In the genomic region with DNA sequence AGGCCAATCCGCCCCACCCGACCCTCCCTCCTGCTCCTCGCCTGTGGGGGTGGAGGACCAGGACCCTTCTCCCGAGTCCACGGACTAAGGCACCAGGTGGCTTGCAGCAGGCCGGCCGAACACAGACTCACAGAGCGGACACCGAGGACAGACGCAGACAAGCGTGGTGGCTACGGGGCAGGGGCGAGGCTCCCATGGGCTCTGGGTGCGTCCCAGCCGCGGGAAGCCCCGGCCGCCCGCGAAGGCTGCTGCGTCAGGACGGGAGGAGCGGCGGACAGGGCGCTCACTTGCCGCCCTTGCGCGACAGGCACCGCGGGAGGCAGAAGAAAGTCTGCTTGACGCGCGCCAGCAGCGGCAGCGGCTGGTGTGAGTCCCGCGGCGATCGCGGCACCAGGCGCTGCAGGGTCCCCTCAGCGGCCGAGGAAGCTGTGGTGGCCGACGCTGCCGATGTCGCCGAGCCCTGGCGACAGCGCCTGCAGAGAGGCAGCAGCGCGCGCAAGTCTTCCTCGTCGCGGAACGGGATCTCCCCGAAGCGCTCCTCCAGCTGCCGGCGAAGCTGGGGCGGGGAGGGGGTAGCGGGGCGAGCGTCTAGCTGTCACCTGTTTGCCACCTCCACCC, we compare ENCODE assay signal across 10 mouse cellular contexts. TPM values are rescaled to one million over a fixed set of nuclear protein-coding genes. Genes with fewer than 3 reads are reported as not detected.
DNase-seq lines count a peak whose midpoint lies in the region; ATAC-seq and TF ChIP-seq lines count a peak whose summit lies in the region.
"Had no signal": no experiment of that assay in that cellular context is flagged by ENCODE, and none has a peak within 500 bp of the region (broad histone marks: within the 10 kb centered on the region; RNA-seq: fewer than 3 reads in every experiment).

No protein-coding gene starts in this region.

- H3K9me3 ChIP-seq in CH12.LX (replicated peaks; ENCODE audit: low read length) = no peaks in the 10 kb centered on the region
- H3K9me3 ChIP-seq in forebrain, embryonic 12.5 days = no peaks in the 10 kb centered on the region
- H3K9me3 ChIP-seq in liver, embryonic 15.5 days (replicated peaks) = no peaks in the 10 kb centered on the region

- peak overlapping the region; percentile 66 for H3K4me3 ChIP-seq in gastrocnemius, adult 2 months
- H3K4me3 ChIP-seq in CH12.LX (replicated peaks in 1 of 3; ENCODE audit: low read depth in 2 of 3, low read length in 2 of 3, poor library complexity in 1 of 3) = no peak overlapping the region
- peak overlapping the region; percentile 47 for H3K4me3 ChIP-seq in forebrain, embryonic 12.5 days (replicated peaks)
- H3K4me3 ChIP-seq in liver, embryonic 15.5 days (replicated peaks) = peak overlapping the region; percentile 15; the same call in 1 of the 2 replicates

- dilution Hi-C loops in CH12.LX (cut with MboI; ENCODE audit: extremely low pct_ligation_motif_present, extremely low pct_unique_long_range_greater_than_20kb, low sequenced_read_pairs) = no loop called here

- TF ChIP-seq CTCF in gastrocnemius, adult 2 months (IDR thresholded peaks at IDR 0.05) = no peak
- TF ChIP-seq CTCF in CH12.LX (conservative IDR thresholded peaks at IDR 0.05 in 1 of 2, IDR thresholded peaks at IDR 0.05 in 1 of 2; ENCODE audit: low read depth in 2 of 2, low read length in 2 of 2) = no peak

- intact Hi-C loops in gastrocnemius, adult 2 months (cut with DNase I) = no loop called here

- WGBS in forebrain, embryonic 12.5 days = under 1% methylated on average over 65 of the region's 65 CpGs
- under 1% methylated on average over 63 of the region's 65 CpGs for WGBS in liver, embryonic 15.5 days (ENCODE audit: insufficient replicate concordance)

- in situ Hi-C loops in CH12.LX (cut with MboI; ENCODE audit: low pct_ligation_motif_present, low pct_unique_long_range_greater_than_20kb, low sequenced_read_pairs) = no loop called here

- H3K27me3 ChIP-seq in CH12.LX (replicated peaks) = peaks cover 92% of the 10 kb centered on the region
- peaks cover 90% of the 10 kb centered on the region for H3K27me3 ChIP-seq in forebrain, embryonic 12.5 days
- peaks cover 85% of the 10 kb centered on the region for H3K27me3 ChIP-seq in liver, embryonic 15.5 days

- H3K36me3 ChIP-seq in CH12.LX (replicated peaks in 1 of 2; ENCODE audit: control insufficient read depth in 1 of 2, insufficient read depth in 1 of 2, low read length in 1 of 2) = no peaks in the 10 kb centered on the region
- no peaks in the 10 kb centered on the region for H3K36me3 ChIP-seq in forebrain, embryonic 12.5 days (replicated peaks)
- H3K36me3 ChIP-seq in liver, embryonic 15.5 days (replicated peaks) = no peaks in the 10 kb centered on the region

- H3K27ac ChIP-seq in gastrocnemius, adult 2 months = no peak overlapping the region
- H3K27ac ChIP-seq in CH12.LX (ENCODE audit: insufficient read depth, low read depth) = no peak overlapping the region
- no peak overlapping the region for H3K27ac ChIP-seq in forebrain, embryonic 12.5 days
- H3K27ac ChIP-seq in liver, embryonic 15.5 days (replicated peaks) = no peak overlapping the region

- no peak for TF ChIP-seq POLR2A in CH12.LX (IDR thresholded peaks at IDR 0.05; ENCODE audit: low read depth, low read length)

- no peak for TF ChIP-seq EP300 in CH12.LX (IDR thresholded peaks at IDR 0.05; ENCODE audit: low read length)

- ATAC-seq in forebrain, embryonic 12.5 days (ENCODE audit: low FRiP score) = 0 out of 2 replicates have a peak, but pooled peaks have one; percentile 33
- no peak for ATAC-seq in liver, embryonic 15.5 days (ENCODE audit: insufficient read depth)

- TF ChIP-seq RAD21 in CH12.LX (IDR thresholded peaks at IDR 0.05; ENCODE audit: low read depth, low read length) = no peak

- peaks cover 0 to 15% of the 10 kb centered on the region in 2 experiments; a peak in 2 of 4 replicates for H3K4me1 ChIP-seq in CH12.LX (ENCODE audit: control insufficient read depth in 1 of 2, insufficient read depth in 2 of 2)
- H3K4me1 ChIP-seq in forebrain, embryonic 12.5 days = peaks cover 20% of the 10 kb centered on the region
- H3K4me1 ChIP-seq in liver, embryonic 15.5 days (replicated peaks) = no peaks in the 10 kb centered on the region

- H3K79me2 ChIP-seq in CH12.LX (replicated peaks; ENCODE audit: control insufficient read depth, extremely low read depth, insufficient read depth, poor library complexity, severe bottlenecking) = no peaks in the 10 kb centered on the region

- 0 out of 2 replicates have a peak overlapping the region, but pooled peaks have one; percentile 24 for H3K4me2 ChIP-seq in CH12.LX (ENCODE audit: insufficient read depth, low read depth, poor library complexity, severe bottlenecking)
- H3K4me2 ChIP-seq in forebrain, embryonic 12.5 days = peak overlapping the region; percentile 84
- peak overlapping the region; percentile 39 for H3K4me2 ChIP-seq in liver, embryonic 15.5 days

- DNase-seq in gastrocnemius, adult 2 months = no peak
- DNase-seq in gastrocnemius, postnatal 4 days (ENCODE audit: low spot score in 2 of 2) = no peak
- no peak for DNase-seq in CH12.LX (ENCODE audit: extremely low read depth)
- no peak for DNase-seq in MN1 (ENCODE audit: low spot score)
- no peak for DNase-seq in urinary bladder, postnatal 36 days (ENCODE audit: low spot score in 2 of 2)
- no peak for DNase-seq in cerebellum, adult 9-11 months

- H3K9ac ChIP-seq in CH12.LX (ENCODE audit: insufficient read depth, low read depth) = no peak overlapping the region
- H3K9ac ChIP-seq in forebrain, embryonic 12.5 days = peak overlapping the region; percentile 54
- no peak overlapping the region for H3K9ac ChIP-seq in liver, embryonic 15.5 days

TF ChIP-seq in CH12.LX, 34 proteins besides CTCF, POLR2A, EP300 and RAD21:
- no peak for TF ChIP-seq ZMIZ1 (IDR thresholded peaks at IDR 0.05; ENCODE audit: low read depth, low read length)
- TF ChIP-seq BHLHE40 (IDR thresholded peaks at IDR 0.05; ENCODE audit: low read depth, low read length) = no peak
- TF ChIP-seq MEF2A (IDR thresholded peaks at IDR 0.05; ENCODE audit: borderline replicate concordance, low read depth, low read length) = no peak
- TF ChIP-seq RCOR1 (conservative IDR thresholded peaks at IDR 0.05; ENCODE audit: low read depth, low read length) = no peak
- TF ChIP-seq E2F4 (IDR thresholded peaks at IDR 0.05; ENCODE audit: insufficient replicate concordance, low read depth, low read length) = no peak
- no peak for TF ChIP-seq MAZ (IDR thresholded peaks at IDR 0.05; ENCODE audit: low read depth, low read length)
- TF ChIP-seq ETS1 (conservative IDR thresholded peaks at IDR 0.05; ENCODE audit: low read depth, low read length) = no peak
- TF ChIP-seq USF2 (conservative IDR thresholded peaks at IDR 0.05; ENCODE audit: low read depth, low read length) = no peak
- TF ChIP-seq USF1 (IDR thresholded peaks at IDR 0.05; ENCODE audit: low read depth, low read length) = no peak
- TF ChIP-seq ELF1 (IDR thresholded peaks at IDR 0.05; ENCODE audit: low read depth, low read length) = no peak
- no peak for TF ChIP-seq MAFK (IDR thresholded peaks at IDR 0.05; ENCODE audit: insufficient replicate concordance, low read length)
- TF ChIP-seq POLR2AphosphoS2 (IDR thresholded peaks at IDR 0.05; ENCODE audit: low read depth, low read length) = no peak
- no peak for TF ChIP-seq NELFE (IDR thresholded peaks at IDR 0.05; ENCODE audit: low read depth, low read length)
- TF ChIP-seq CHD1 (IDR thresholded peaks at IDR 0.05; ENCODE audit: low read depth, low read length) = no peak

RNA-seq across cellular contexts. Expression of a gene that starts 8.5 kb away (rescaled TPM):
- total RNA-seq in gastrocnemius, adult 2 months (2021) = under 1 TPM; 0.45 to 0.61 TPM
- total RNA-seq in gastrocnemius, postnatal 4 days (2021) = 1 to 10 TPM; 3.6 to 3.8 TPM
- 0.08 TPM in 1 of 2 replicates, not detected in the other for total RNA-seq in CH12.LX (2012; rRNA removed)
- not detected in 2 replicates for total RNA-seq in CH12.LX (2014; rRNA removed)
- 0.13 and 0.16 TPM in 2 replicates for polyA plus RNA-seq in CH12.LX (2012; ENCODE audit: insufficient read length, low read depth)
- 0.91 and 1.5 TPM in 2 replicates for polyA plus RNA-seq in forebrain, embryonic 12.5 days (2016; fragmentation: Nextera tagmentation; extraction: Ambion mirVana)
- not detected in 2 replicates for polyA plus RNA-seq in liver, embryonic 15.5 days (2015; fragmentation: Nextera tagmentation; extraction: Ambion mirVana)
- total RNA-seq: MEL had no signal

RNA-seq across cellular contexts. Expression of a gene that starts 10.0 kb away (rescaled TPM):
- total RNA-seq in gastrocnemius, adult 2 months (2021) = 1 to 10 TPM; 1.4 to 1.7 TPM
- total RNA-seq in gastrocnemius, postnatal 4 days (2021) = 1 to 10 TPM; 5.4 to 7.3 TPM
- total RNA-seq in CH12.LX (2012; rRNA removed) (6.1 and 7.1 TPM in 2 replicates), CH12.LX (2014; rRNA removed) (7.8 and 9.1 TPM in 2 replicates)
- polyA plus RNA-seq in CH12.LX (2012; ENCODE audit: insufficient read length, low read depth) = 7.6 and 9.5 TPM in 2 replicates
- 1.6 and 1.8 TPM in 2 replicates for polyA plus RNA-seq in forebrain, embryonic 12.5 days (2016; fragmentation: Nextera tagmentation; extraction: Ambion mirVana)
- 0.47 and 0.52 TPM in 2 replicates for polyA plus RNA-seq in liver, embryonic 15.5 days (2015; fragmentation: Nextera tagmentation; extraction: Ambion mirVana)
- total RNA-seq: MEL had no signal

RNA-seq across cellular contexts. Expression of a gene that starts 19.3 kb away (rescaled TPM):
- not detected for total RNA-seq in gastrocnemius, adult 2 months (2021)
- total RNA-seq in gastrocnemius, postnatal 4 days (2021) = not detected
- total RNA-seq in CH12.LX (2012; rRNA removed) (1.4 and 1.7 TPM in 2 replicates), CH12.LX (2014; rRNA removed) (1.5 and 1.6 TPM in 2 replicates)
- 1.7 and 1.9 TPM in 2 replicates for polyA plus RNA-seq in CH12.LX (2012; ENCODE audit: insufficient read length, low read depth)
- 1.2 TPM in 2 replicates for polyA plus RNA-seq in forebrain, embryonic 12.5 days (2016; fragmentation: Nextera tagmentation; extraction: Ambion mirVana)
- polyA plus RNA-seq in liver, embryonic 15.5 days (2015; fragmentation: Nextera tagmentation; extraction: Ambion mirVana) = 0.12 and 0.14 TPM in 2 replicates

RNA-seq across cellular contexts. Expression of a gene that starts 31.9 kb away (rescaled TPM):
- 100 to 1,000 TPM; 445 to 720 TPM for total RNA-seq in gastrocnemius, adult 2 months (2021)
- 100 to 1,000 TPM in 1 of 2 experiments, 10 to 100 TPM in 1; 95.7 to 138 TPM for total RNA-seq in gastrocnemius, postnatal 4 days (2021)
- total RNA-seq in CH12.LX (2012; rRNA removed) (0.47 and 0.97 TPM in 2 replicates), CH12.LX (2014; rRNA removed) (1.3 TPM in 2 replicates)
- 2.4 TPM in 2 replicates for polyA plus RNA-seq in CH12.LX (2012; ENCODE audit: insufficient read length, low read depth)
- not detected in 2 replicates for polyA plus RNA-seq in forebrain, embryonic 12.5 days (2016; fragmentation: Nextera tagmentation; extraction: Ambion mirVana)
- 0.16 and 0.28 TPM in 2 replicates for polyA plus RNA-seq in liver, embryonic 15.5 days (2015; fragmentation: Nextera tagmentation; extraction: Ambion mirVana)
- total RNA-seq: left cerebral cortex, postnatal 36 days; MEL had no signal

Comparison
In these comparisons a context has a peak if more than half of its experiments do, and no peak if none do; other contexts are left out.
1. H3K4me3 ChIP-seq: peak in gastrocnemius, adult 2 months (single experiment), forebrain, embryonic 12.5 days (single experiment) and liver, embryonic 15.5 days (single experiment); none in CH12.LX (0 of 3).
2. H3K4me2 ChIP-seq: peak in every context shown above with its lines; median percentile 84 in forebrain, embryonic 12.5 days; 39 in liver, embryonic 15.5 days; 24 in CH12.LX.